Mouse (Mus musculus): ENCODE measurements around the gene Ubr2. TPM values are rescaled to one million over a fixed set of nuclear protein-coding genes. Genes with fewer than 3 reads are reported as not detected.

The Ubr2 gene
- polyA plus RNA-seq, 1 experiment, result 39.3 TPM

DNA sequence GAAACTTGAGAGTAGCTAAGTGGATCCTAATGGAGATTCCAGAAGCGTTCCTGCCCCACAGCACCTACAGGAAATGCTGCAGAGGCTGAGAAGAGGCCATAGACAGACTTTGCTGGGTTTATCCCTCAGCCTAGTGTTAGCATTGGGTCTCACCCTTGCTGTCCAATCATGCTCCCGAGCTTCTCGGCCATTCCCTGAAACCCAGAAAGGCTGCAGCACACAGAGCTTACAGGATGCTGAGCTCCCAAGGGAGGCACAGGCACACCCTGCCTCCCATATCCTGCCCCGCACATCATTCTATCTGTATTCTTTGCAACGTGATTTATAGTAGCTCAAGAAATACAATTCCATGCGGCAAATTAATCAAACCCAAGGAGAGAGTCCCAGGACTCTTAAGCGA lies 13.9 kb downstream of the Ubr2 start:
- Histone ChIP-seq H3K4me3 (ENCODE audit: low read depth, low read length) (no peak overlapping the region), H3K27ac (ENCODE audit: insufficient read depth, low read length) (no peak overlapping the region)

GRCm38 (mm10) chr17:46995621-46996020 lies 14.7 kb downstream of the Ubr2 start:
- H3K27me3 ChIP-seq (ENCODE audit: control insufficient read depth, insufficient read depth, low read length, poor library complexity, severe bottlenecking), result no peaks in the 10 kb centered on the region
- H3K4me3 ChIP-seq (ENCODE audit: low read depth, low read length), result no peak overlapping the region
- no peak for TF ChIP-seq POLR2A (IDR thresholded peaks at IDR 0.05; ENCODE audit: insufficient read depth, low read length)
- no peak for TF ChIP-seq EP300 (IDR thresholded peaks at IDR 0.05; ENCODE audit: insufficient read depth, low read depth, low read length)
- no peak for TF ChIP-seq CTCF (IDR thresholded peaks at IDR 0.05; ENCODE audit: low read depth, low read length)
- H3K9ac ChIP-seq (ENCODE audit: low read depth, poor library complexity, severe bottlenecking), result no peak overlapping the region
- peaks cover 21% of the 10 kb centered on the region for H3K36me3 ChIP-seq (ENCODE audit: control insufficient read depth, insufficient read depth, low read length, poor library complexity, severe bottlenecking)
- no peaks in the 10 kb centered on the region for H3K9me3 ChIP-seq (replicated peaks; ENCODE audit: control insufficient read depth, insufficient read depth, low read length, poor library complexity, severe bottlenecking)
- H3K27ac ChIP-seq (ENCODE audit: insufficient read depth, low read length), result no peak overlapping the region
- peaks cover 3% of the 10 kb centered on the region for H3K4me1 ChIP-seq (ENCODE audit: control insufficient read depth, insufficient read depth, low read length)

More for the DNA sequence above, 13.9 kb downstream of the Ubr2 start:
- H3K27me3 ChIP-seq (ENCODE audit: control insufficient read depth, insufficient read depth, low read length, poor library complexity, severe bottlenecking), result no peaks in the 10 kb centered on the region
- H3K4me1 ChIP-seq (ENCODE audit: control insufficient read depth, insufficient read depth, low read length), result peaks cover 3% of the 10 kb centered on the region
- peaks cover 18% of the 10 kb centered on the region for H3K36me3 ChIP-seq (ENCODE audit: control insufficient read depth, insufficient read depth, low read length, poor library complexity, severe bottlenecking)
- no peaks in the 10 kb centered on the region for H3K9me3 ChIP-seq (replicated peaks; ENCODE audit: control insufficient read depth, insufficient read depth, low read length, poor library complexity, severe bottlenecking)
- no peak for TF ChIP-seq CTCF (IDR thresholded peaks at IDR 0.05; ENCODE audit: low read depth, low read length)
- TF ChIP-seq EP300 (IDR thresholded peaks at IDR 0.05; ENCODE audit: insufficient read depth, low read depth, low read length), result no peak
- no peak for TF ChIP-seq POLR2A (IDR thresholded peaks at IDR 0.05; ENCODE audit: insufficient read depth, low read length)
- H3K9ac ChIP-seq (ENCODE audit: low read depth, poor library complexity, severe bottlenecking), result no peak overlapping the region

DNA sequence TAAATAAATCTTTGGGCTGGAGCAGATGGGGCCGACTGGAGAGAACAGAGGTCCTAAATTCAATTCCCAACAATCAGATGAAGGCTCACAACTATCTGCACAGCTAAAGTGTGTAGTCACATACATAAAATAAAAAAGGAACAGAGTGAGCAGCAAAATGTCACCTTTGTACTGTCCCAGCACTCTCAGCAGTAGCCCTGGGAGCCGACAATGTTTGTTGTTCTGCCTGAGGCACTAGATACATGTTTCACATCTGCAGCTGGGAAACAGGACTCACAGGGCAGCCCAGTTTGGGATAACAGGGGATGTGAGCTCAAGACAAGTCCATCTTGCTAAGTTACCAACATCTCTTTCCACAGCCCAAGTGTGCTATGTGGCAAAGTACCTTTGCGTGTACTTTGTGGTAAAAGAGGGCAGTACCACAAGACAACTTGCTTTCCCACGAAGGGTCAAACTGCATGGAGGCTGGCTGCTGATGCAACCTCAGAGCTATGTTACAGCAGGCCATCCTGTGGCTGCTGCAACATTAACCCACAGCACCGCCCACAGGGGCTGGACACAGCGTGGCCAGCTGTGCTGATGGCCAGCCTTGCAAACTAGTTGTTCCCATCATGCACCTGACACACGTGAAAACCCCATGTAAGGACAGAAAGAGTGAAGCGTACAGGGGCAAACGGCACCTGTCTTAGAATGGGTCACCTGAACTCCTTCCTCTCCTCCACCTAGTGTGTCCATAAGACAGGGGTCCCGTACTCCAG lies 15.5 kb downstream of the Ubr2 start:
- Histone ChIP-seq H3K9ac (ENCODE audit: low read depth, poor library complexity, severe bottlenecking) (peak overlapping the region; percentile 47), H3K27me3 (ENCODE audit: control insufficient read depth, insufficient read depth, low read length, poor library complexity, severe bottlenecking) (no peaks in the 10 kb centered on the region), H3K4me3 (ENCODE audit: low read depth, low read length) (0 out of 2 replicates have a peak overlapping the region, but pooled peaks have one; percentile 12), H3K9me3 (replicated peaks; ENCODE audit: control insufficient read depth, insufficient read depth, low read length, poor library complexity, severe bottlenecking) (no peaks in the 10 kb centered on the region), H3K27ac (ENCODE audit: insufficient read depth, low read length) (peak overlapping the region; percentile 34; the same call in 1 of the 2 replicates), H3K36me3 (ENCODE audit: control insufficient read depth, insufficient read depth, low read length, poor library complexity, severe bottlenecking) (peaks cover 24% of the 10 kb centered on the region), H3K4me1 (ENCODE audit: control insufficient read depth, insufficient read depth, low read length) (peaks cover 3% of the 10 kb centered on the region)
- TF ChIP-seq EP300 (IDR thresholded peaks at IDR 0.05; ENCODE audit: insufficient read depth, low read depth, low read length) (0 out of 2 replicates have a peak, but pooled peaks have one; percentile 24), POLR2A (IDR thresholded peaks at IDR 0.05; ENCODE audit: insufficient read depth, low read length) (no peak), CTCF (IDR thresholded peaks at IDR 0.05; ENCODE audit: low read depth, low read length) (no peak)

DNA sequence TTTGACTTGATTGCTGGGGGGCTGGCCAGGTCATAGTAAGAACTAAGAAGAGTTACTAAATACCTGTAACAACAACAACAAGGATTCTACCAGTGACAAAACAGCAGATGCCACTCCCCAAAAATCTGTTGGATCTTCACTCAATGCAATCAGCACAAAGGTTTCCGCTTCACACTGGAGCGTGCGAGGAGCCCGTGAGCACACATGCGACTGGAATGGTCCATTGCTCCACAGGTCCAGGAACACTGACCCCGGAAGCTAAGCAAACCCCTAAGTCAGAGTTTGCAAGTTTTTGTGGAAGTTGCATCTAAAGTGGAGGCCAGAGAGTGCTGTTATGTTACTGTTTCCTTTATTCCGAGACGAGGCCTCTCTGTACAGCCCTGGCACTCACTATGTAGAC lies 16.7 kb downstream of the Ubr2 start:
- peaks cover 21% of the 10 kb centered on the region for H3K36me3 ChIP-seq (ENCODE audit: control insufficient read depth, insufficient read depth, low read length, poor library complexity, severe bottlenecking)
- H3K4me3 ChIP-seq (ENCODE audit: low read depth, low read length), result no peak overlapping the region
- TF ChIP-seq EP300 (IDR thresholded peaks at IDR 0.05; ENCODE audit: insufficient read depth, low read depth, low read length) (no peak), CTCF (IDR thresholded peaks at IDR 0.05; ENCODE audit: low read depth, low read length) (no peak), POLR2A (IDR thresholded peaks at IDR 0.05; ENCODE audit: insufficient read depth, low read length) (no peak)

DNA sequence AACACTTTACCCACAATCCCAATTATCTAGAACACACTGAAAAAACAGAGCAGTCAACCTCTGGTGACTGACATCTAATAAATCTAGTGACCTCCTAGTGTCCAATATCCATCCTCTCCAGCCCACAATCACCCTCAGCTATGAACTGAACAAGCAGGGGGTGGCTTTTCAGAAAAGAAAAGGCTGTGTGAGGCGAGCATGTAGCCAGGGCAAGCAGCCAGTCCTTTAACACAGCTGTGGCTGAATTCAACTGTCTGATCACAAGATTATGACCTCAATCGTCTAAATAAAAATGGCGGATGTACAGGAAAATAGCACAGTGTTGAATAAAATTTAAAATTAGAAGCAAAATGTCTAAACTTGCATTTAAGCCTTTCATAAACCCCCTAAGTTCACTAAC lies 22.7 kb downstream of the Ubr2 start:
- TF ChIP-seq EP300 (IDR thresholded peaks at IDR 0.05; ENCODE audit: insufficient read depth, low read depth, low read length), result no peak
- TF ChIP-seq CTCF (IDR thresholded peaks at IDR 0.05; ENCODE audit: low read depth, low read length), result no peak
- TF ChIP-seq POLR2A (IDR thresholded peaks at IDR 0.05; ENCODE audit: insufficient read depth, low read length), result no peak
- Histone ChIP-seq H3K4me1 (ENCODE audit: control insufficient read depth, insufficient read depth, low read length) (no peaks in the 10 kb centered on the region), H3K9ac (ENCODE audit: low read depth, poor library complexity, severe bottlenecking) (no peak overlapping the region), H3K27me3 (ENCODE audit: control insufficient read depth, insufficient read depth, low read length, poor library complexity, severe bottlenecking) (no peaks in the 10 kb centered on the region), H3K36me3 (ENCODE audit: control insufficient read depth, insufficient read depth, low read length, poor library complexity, severe bottlenecking) (peaks cover 52% of the 10 kb centered on the region), H3K4me3 (ENCODE audit: low read depth, low read length) (no peak overlapping the region), H3K9me3 (replicated peaks; ENCODE audit: control insufficient read depth, insufficient read depth, low read length, poor library complexity, severe bottlenecking) (no peaks in the 10 kb centered on the region), H3K27ac (ENCODE audit: insufficient read depth, low read length) (no peak overlapping the region)

More for the DNA sequence above, 16.7 kb downstream of the Ubr2 start:
- peaks cover 3% of the 10 kb centered on the region for H3K4me1 ChIP-seq (ENCODE audit: control insufficient read depth, insufficient read depth, low read length)
- H3K9me3 ChIP-seq (replicated peaks; ENCODE audit: control insufficient read depth, insufficient read depth, low read length, poor library complexity, severe bottlenecking), result no peaks in the 10 kb centered on the region
- H3K27me3 ChIP-seq (ENCODE audit: control insufficient read depth, insufficient read depth, low read length, poor library complexity, severe bottlenecking), result no peaks in the 10 kb centered on the region
- H3K27ac ChIP-seq (ENCODE audit: insufficient read depth, low read length), result no peak overlapping the region
- H3K9ac ChIP-seq (ENCODE audit: low read depth, poor library complexity, severe bottlenecking), result no peak overlapping the region

GRCm38 (mm10) chr17:46980050-46980449 lies 30.3 kb downstream of the Ubr2 start:
- H3K27me3 ChIP-seq (ENCODE audit: control insufficient read depth, insufficient read depth, low read length, poor library complexity, severe bottlenecking), result no peaks in the 10 kb centered on the region
- no peak overlapping the region for H3K9ac ChIP-seq (ENCODE audit: low read depth, poor library complexity, severe bottlenecking)
- TF ChIP-seq EP300 (IDR thresholded peaks at IDR 0.05; ENCODE audit: insufficient read depth, low read depth, low read length) (no peak), POLR2A (IDR thresholded peaks at IDR 0.05; ENCODE audit: insufficient read depth, low read length) (no peak), CTCF (IDR thresholded peaks at IDR 0.05; ENCODE audit: low read depth, low read length) (no peak)
- no peaks in the 10 kb centered on the region for H3K4me1 ChIP-seq (ENCODE audit: control insufficient read depth, insufficient read depth, low read length)
- peaks cover 50% of the 10 kb centered on the region for H3K36me3 ChIP-seq (ENCODE audit: control insufficient read depth, insufficient read depth, low read length, poor library complexity, severe bottlenecking)
- no peak overlapping the region for H3K4me3 ChIP-seq (ENCODE audit: low read depth, low read length)
- H3K9me3 ChIP-seq (replicated peaks; ENCODE audit: control insufficient read depth, insufficient read depth, low read length, poor library complexity, severe bottlenecking), result no peaks in the 10 kb centered on the region
- no peak overlapping the region for H3K27ac ChIP-seq (ENCODE audit: insufficient read depth, low read length)
